Mouse (Mus musculus) brain, embryonic 14.5 days (tissue): ENCODE data around the gene Zbtb49.

Experiments
- CTCF ChIP-seq: fragments of 200-500 bp; IDR thresholded peaks from 2 replicates; pipeline ENCODE4 v1.5.1; 2012; ENCODE audit warnings: inconsistent platforms, mild to moderate bottlenecking, moderate library complexity, borderline replicate concordance; ENCODE audit not compliant: insufficient read depth, insufficient read length; ENCODE audit errors: extremely low read depth
- POLR2A ChIP-seq: fragments of 200-500 bp; IDR thresholded peaks from 2 replicates; pipeline ENCODE4 v1.6.1; 2012; ENCODE audit warnings: mild to moderate bottlenecking, inconsistent platforms, borderline replicate concordance; ENCODE audit not compliant: poor library complexity, insufficient read depth, insufficient read length, severe bottlenecking; ENCODE audit errors: extremely low read depth

GRCm38 (mm10) chr5:38220328-38220912 is at the start of gene Zbtb49, which contains the start of gene Lyar:
- TF ChIP-seq CTCF (no peak), POLR2A (peak; percentile 92)
